Comparison of ENCODE assay signal across 8 mouse cellular contexts in genomic region chr13:103774119-103774757, GRCm38 (mm10). TPM values are rescaled to one million over a fixed set of nuclear protein-coding genes. Genes with fewer than 3 reads are reported as not detected.
A peak's percentile ranks its signal among the peaks of the same experiment; 100 is the strongest.
DNase-seq lines count a peak whose midpoint lies in the region; ATAC-seq lines count a peak whose summit lies in the region.

TSS of gene Srek1 (minus strand) at chr13:103774608.

- peak within 1 kb of the TSS; percentile 90 for H3K9ac ChIP-seq in hindbrain, embryonic 11.5 days (ENCODE audit: low read depth, low read length)

- H3K36me3 ChIP-seq in hindbrain, embryonic 11.5 days (ENCODE audit: control insufficient read depth, insufficient read depth, low read length): no peaks in the 10 kb centered on the region

- H3K27ac ChIP-seq in hindbrain, embryonic 11.5 days (ENCODE audit: low read depth, low read length): peak within 1 kb of the TSS; percentile 98

- H3K4me3 ChIP-seq in hindbrain, embryonic 11.5 days (ENCODE audit: low read depth, low read length): peak within 1 kb of the TSS; percentile 66

- peak; percentile 96 for ATAC-seq in hindbrain, embryonic 11.5 days (ENCODE audit: low FRiP score)

- no peaks in the 10 kb centered on the region for H3K9me3 ChIP-seq in hindbrain, embryonic 11.5 days (ENCODE audit: control insufficient read depth, low read length)

- DNase-seq in MN1 (ENCODE audit: low spot score): peak; percentile 95
- peak; percentile 93 for DNase-seq in cerebellum, adult 9-10 months
- DNase-seq in frontal cortex, adult 2 months (ENCODE audit: extremely low spot score in 1 of 2, low spot score in 1 of 2): peak; percentile 84 to 96
- DNase-seq in hindbrain, embryonic 11.5 days (ENCODE audit: low spot score): peak; percentile 99
- DNase-seq in layer of hippocampus, postnatal 10 days (ENCODE audit: low spot score in 2 of 2): peak; percentile 96 to 97
- peak; percentile 96 for DNase-seq in lung, postnatal 10 days
- DNase-seq in ovary, postnatal 36 days (ENCODE audit: low spot score): peak; percentile 94
- DNase-seq in thymus, postnatal 25 days: peak; percentile 90

- H3K4me1 ChIP-seq in hindbrain, embryonic 11.5 days (replicated peaks; ENCODE audit: control insufficient read depth, insufficient read depth, low read length): no peaks in the 10 kb centered on the region

- no peaks in the 10 kb centered on the region for H3K27me3 ChIP-seq in hindbrain, embryonic 11.5 days (ENCODE audit: control insufficient read depth, insufficient read depth, low read length)

- peak within 1 kb of the TSS; percentile 47 for H3K4me2 ChIP-seq in hindbrain, embryonic 11.5 days (replicated peaks; ENCODE audit: low read depth, low read length)

- under 1% methylated on average over 81 of the region's 81 CpGs for WGBS in hindbrain, embryonic 11.5 days

RNA-seq across cellular contexts. Expression of gene Srek1, which starts in this region (rescaled TPM):
- 82.7 and 91.5 TPM in 2 replicates for polyA plus RNA-seq in frontal cortex, adult 2 months (2012; rRNA removed)
- polyA plus RNA-seq in hindbrain, embryonic 11.5 days (2014; fragmentation: Nextera tagmentation; extraction: Ambion mirVana): 101 and 136 TPM in 2 replicates
- 10 to 100 TPM; 86.5 to 96.0 TPM for total RNA-seq in layer of hippocampus, postnatal 10 days (2021)

Comparison
In these comparisons a context has a peak if more than half of its experiments do, and no peak if none do; other contexts are left out.
1. Peak in every context shown above with its lines: DNase-seq, ATAC-seq, H3K4me3 ChIP-seq and H3K27ac ChIP-seq.